Mouse (Mus musculus) skeletal muscle tissue, adult 2 months (tissue): Measurements from ENCODE around the gene Rab5c.

ENCODE experiments used
- DNase-seq: peaks from one replicate; pipeline ENCODE4 v3.0.0-alpha.2; 2012; ENCODE audit warnings: low read depth, low spot score

Gene Rab5c

DNA sequence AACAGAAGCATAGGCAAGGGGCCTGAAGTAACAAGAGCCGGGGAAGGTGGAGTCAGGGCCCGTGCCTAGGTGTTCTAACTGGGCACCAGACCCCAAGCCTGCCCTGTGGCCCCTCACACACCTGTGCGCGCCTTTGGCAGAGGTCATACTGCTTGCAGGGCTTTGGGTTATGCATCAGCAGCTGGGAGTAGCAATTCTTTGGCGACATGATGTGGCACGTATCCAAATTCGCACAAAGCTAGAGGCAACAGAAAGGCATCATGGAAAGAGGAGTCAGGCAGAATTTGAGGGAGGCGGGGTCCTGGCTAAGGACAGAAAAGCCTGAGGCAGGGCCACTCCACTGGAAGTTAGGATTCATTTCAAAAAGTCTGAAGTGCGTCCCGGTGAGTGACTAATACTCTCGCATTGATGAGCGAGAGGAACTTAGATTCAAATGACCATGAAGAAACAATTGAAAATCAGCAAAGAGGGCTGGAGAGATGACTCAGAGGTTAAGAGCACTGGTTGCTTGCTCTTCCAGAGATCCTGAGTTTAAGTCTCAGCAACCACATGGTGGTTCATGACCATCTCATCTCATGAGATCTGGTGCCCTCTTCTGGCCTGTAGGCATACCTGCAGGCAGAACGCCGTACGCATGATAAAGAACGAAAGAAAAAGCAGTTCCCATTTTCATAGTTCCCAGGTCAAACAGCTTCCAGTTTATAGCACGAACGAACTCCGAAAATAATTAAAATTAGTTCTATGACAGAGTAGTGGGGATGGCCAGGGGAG lies 35.7 kb downstream of the Rab5c start:
- DNase-seq = peak; percentile 86

DNA sequence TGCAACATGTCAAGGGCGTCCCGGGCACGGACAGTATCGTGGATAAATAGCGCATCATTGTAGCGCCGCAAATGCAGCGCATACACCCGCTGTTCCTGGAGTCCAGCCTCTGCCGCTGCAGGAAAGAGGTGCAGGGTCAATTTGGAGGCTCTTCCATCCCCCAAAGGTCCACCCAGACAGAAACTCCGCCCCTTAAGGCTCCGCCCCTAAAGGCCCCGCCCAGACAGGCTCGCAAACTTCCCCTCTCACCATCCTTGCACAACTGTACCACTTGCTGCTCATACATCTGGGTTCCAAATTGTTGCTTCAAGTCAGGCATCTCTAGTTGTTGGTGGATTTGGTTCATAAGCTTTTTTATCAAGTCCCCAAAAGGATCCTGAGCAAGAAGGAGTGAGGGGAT lies 36.7 kb downstream of the Rab5c start:
- DNase-seq = no peak

- no peak for DNase-seq
These were observed 37.3 kb downstream of the Rab5c start for GRCm38 (mm10) chr11:100700710-100701109.

DNA sequence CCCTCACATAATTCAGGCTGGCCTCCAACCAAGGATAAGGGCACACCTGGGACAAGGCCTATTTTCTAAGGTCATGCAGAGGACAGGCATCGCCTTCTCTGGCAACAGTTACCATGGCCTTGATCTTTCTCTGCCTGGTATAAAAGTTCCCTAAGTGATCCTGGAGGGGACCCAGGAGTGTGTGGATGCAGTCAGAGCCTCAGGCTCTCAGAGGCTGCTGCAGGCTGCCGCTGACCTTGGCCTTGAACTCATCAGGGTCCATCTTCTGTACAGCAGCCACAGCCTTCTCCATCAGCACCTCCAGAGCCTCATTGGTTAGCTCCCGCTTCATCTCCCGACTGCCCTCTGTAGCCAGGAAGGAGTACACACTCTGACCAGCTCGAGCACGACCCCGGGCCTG lies 40.1 kb downstream of the Rab5c start:
- DNase-seq = no peak

GRCm38 (mm10) chr11:100694926-100695325 lies 43.1 kb downstream of the Rab5c start:
- DNase-seq = no peak

GRCm38 (mm10) chr11:100693154-100693553 lies 44.9 kb downstream of the Rab5c start:
- no peak for DNase-seq

DNA sequence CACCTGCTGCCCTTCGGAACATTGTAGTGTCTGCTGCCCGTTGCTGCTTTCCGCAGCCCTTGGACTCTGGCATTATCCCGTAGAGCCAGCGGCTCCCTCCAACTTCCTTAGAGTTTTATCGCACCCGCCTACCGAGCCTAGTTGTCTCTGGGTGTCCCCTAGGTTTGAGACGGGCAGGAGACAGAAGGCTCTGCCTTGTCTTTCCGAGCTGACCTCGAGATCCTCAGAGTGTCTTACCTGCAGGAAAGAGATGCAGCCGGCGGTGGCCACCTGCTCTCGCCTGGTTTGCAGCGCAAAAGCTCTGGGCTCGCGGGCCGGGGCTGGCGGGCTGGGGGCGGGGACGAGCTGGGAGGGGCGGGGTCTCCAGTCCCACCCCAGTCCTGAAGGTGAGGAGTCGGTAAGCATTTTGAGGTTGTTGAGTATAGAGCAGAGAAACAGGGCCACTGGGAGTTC lies 45.8 kb downstream of the Rab5c start, which contains the start of gene Zfp385c:
Gene Zfp385c (minus strand): TSS at position 292 of the 453 bp plus-strand sequence.
- DNase-seq = no peak

- no peak for DNase-seq
These were observed 47.6 kb downstream of the Rab5c start for GRCm38 (mm10) chr11:100690389-100690788.

DNA sequence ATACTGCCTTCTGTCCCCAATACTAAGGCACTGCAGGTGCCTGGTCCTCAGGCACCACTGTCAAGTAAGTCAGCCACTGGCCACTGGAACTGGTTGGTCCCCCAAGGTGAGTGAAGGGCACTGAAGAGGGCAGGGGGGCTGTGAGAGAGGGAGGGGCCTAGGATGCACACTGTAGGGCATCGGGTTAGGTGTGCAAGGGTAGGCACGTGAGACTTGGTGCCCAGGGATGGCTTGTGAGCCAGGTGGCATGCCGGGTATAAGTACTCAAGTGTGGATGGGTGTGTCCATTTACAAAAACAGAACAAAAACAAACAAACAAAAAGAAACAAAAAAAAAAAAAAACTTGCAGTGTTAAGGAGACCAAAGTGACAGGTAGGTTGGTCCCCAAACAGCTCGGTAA lies 49.6 kb downstream of the Rab5c start:
- no peak for DNase-seq

DNA sequence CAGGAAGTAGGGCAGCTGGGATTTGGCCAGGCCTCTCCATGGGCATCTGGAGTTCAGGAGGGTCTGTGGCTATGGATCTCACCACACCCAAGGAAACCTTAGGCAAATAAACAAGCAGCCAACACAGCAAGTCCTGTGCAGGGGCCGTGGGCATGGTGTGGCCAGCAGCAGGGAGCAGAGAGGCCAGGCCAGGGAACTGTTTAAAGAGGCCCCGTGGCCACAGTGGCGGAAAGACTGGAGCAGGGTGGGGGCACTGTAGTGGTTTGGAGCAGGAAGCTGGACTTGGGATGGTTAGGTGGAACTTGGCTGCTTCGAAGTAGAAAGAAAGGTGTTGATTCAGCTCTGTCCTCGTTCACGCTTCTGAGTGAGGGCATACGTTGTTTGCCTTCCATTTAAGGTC lies 50.8 kb downstream of the Rab5c start:
- DNase-seq = no peak

DNA sequence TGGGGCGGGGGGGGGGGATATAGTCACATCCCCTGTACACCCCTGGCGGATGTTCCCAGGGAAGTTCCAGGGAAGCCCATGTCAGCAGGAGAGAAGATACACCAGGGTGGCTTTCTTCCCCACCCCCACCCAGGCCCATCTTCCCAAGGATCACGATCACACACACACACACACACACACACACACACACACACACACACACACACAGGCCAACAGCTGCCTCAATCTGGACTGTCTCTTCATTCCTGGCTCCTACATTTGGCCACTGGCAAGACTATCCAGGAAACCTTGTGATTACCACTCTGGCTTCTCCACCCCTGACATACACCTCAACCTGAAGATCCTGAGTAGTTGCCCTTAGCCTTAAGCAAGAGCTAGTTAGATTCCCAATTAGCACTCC lies 52.6 kb downstream of the Rab5c start:
- DNase-seq = no peak

DNA sequence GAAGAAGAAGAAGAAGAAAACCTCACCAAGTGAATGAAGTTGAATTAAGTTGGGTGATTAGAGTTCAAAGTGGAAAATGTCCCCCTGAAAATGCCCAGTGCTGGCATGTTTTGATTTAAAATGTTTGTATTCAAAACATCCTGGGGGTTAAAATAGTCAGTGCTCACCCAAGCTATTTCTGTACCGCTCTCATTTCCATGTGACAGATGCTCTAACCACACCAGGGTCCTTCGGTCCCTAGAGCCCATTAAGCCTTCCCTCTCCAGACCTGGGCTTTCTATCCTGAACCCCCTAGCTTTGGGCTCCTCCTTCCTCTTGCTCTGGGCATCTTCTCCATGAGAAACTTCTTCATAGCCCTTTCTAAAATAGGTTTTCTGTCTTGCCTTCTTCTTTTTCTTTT lies 53.9 kb downstream of the Rab5c start:
- DNase-seq = no peak

DNA sequence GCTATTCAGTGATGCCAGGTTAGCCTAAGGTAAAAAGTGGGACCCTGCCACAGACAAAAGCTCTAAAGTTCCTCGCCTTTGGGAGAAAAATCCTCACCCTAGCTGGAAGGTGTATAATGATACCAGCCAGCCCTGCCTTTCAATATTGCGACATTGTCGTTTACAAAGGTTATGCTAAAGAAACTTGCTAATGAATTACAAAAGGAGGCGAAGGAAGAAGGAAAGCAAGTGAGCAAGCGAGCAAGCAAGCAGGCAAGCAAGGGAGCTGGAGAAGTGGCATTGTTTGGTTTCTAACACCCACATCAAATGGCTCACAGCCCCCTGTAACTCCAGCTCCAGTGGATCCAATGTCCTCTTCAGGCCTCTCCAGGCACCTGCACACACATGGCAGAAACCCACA lies 55.5 kb downstream of the Rab5c start:
- no peak for DNase-seq

DNA sequence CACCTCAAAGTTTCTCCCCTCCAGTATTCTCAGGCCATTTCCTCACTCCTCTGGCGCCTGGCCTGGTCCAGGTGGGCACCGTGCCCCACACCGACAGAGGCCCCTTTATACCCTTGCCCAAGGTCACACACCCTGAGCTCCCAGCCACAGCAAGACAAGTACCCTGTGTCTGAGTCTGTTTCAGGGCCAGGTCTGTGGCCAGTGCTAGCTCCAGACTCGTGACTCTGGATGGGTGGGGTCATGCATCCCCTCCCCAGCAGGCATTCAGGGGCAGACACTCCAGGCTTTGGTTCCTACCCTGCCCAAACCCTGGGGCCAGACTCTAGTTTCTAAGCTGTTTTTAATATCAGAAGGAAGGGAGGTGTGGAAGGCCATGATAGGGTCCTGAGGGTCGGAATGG lies 56.2 kb downstream of the Rab5c start:
- DNase-seq = no peak

DNA sequence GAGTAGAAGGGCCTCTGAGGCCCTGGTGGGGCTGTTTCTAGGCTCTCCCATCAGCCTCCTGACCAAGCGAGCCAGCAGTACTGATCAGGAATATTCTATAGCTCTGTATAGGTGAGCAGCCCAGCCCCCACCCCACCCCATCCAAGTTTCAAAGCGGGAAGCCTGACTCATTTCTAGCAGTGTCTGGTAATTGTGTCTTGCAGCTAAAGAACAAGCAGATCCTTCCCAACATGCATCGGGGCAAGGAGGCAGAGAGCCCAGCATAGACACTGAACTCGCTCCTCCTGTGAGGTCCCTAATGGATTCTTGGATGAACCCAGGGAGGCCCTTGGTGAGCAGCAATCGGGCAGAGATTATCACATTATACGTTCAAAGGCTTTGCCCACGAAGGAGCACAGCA lies 60.2 kb downstream of the Rab5c start:
- DNase-seq = no peak

DNA sequence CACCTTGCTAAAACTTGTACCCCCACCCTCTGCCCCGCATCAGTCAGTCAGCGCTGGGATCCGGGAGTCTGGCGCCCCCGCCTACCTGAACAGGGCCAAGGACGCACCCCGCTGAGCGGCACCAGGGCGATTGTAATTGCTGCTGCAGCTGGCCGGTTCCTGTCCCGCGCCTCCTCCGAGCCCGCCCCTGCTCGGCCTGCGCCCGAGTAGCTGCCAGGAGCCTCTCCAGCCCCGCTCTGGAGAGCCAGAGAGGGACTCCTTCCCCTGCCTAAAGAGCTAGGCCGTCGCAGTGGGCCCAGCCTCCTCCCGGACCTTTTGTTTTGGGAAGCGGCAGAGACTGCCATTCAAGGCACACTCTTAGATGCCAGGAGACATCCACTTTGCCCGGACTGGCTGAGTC lies 64.8 kb downstream of the Rab5c start:
- peak; percentile 38 for DNase-seq

- DNase-seq = peak; percentile 14
These were observed 66.1 kb downstream of the Rab5c start for GRCm38 (mm10) chr11:100671956-100672355.

DNA sequence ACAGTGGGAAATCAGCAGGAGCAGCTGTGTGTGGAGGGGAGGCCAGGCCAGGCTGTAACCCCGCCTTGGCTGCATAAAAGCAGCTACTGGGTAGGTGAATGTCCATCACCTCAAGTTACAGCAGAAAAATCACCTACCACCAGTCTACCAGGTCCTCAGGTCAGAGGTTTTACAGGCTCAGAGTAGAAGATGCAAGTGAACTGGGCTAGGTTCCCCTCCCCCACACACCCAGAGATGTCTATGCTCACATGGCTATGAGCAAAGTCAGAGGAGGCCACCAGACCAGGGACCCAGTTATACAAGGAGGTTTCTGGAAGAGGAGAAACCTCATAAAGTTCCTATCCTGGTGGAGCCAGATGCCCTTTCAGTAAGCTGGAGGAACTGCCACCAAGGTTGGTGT lies 67.0 kb downstream of the Rab5c start:
- DNase-seq = no peak
